Mouse (Mus musculus) liver, postnatal 0 days (tissue): ENCODE results near the gene Osbpl7.

Source experiments
- CTCF ChIP-seq: sonication (generic); IDR thresholded peaks from 2 replicates; pipeline ENCODE4 v1.5.1; 2016; ENCODE audit warnings: antibody characterized with exemption, low read depth
- EP300 ChIP-seq: IDR thresholded peaks from 2 replicates; pipeline ENCODE4 v1.6.1; 2016; ENCODE audit warnings: antibody characterized with exemption, low read depth, mild to moderate bottlenecking

DNA sequence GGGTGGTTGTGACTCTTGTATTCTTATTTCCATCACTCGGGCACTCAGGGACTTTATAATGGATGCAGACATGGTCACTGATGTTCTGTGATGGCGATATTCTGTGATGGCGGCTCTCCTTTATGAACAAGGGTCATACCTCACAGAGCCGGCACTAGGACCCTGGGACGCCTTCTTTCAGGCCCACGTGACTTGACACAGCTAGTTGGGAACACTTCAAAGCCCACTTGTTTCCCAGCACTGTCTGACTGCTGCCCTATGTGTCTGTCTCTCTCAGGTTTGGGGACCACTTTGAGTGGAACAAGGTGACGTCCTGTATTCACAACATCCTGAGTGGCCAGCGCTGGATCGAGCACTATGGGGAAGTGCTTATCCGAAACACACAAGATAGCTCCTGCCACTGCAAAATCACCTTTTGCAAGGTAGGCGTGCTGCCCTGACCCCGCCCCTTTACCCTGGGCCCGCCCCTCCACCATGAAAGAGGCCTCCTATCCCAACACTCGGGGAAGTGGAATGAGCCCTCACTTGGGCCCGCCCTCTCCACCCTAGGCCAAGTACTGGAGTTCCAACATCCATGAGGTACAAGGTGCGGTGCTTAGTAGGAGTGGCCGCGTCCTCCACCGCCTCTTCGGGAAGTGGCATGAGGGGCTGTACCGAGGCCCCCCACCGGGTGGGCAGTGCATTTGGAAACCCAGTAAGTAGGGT lies 16.4 kb downstream of the Osbpl7 start:
- TF ChIP-seq CTCF (no peak), EP300 (no peak)
